Mouse (Mus musculus): Measurements from ENCODE around the gene Lnx2. TPM values are rescaled to one million over a fixed set of nuclear protein-coding genes. Genes with fewer than 3 reads are reported as not detected.

Gene Lnx2
- polyA plus RNA-seq, 1 experiment: 8.6 TPM

- Histone ChIP-seq H3K27ac (ENCODE audit: insufficient read depth, low read length) (no peak overlapping the region), H3K4me3 (ENCODE audit: insufficient read depth, low read length) (no peak overlapping the region), H3K4me1 (ENCODE audit: control insufficient read depth, insufficient read depth, low read length) (no peaks in the 10 kb centered on the region)
- TF ChIP-seq CTCF (IDR thresholded peaks at IDR 0.05; ENCODE audit: borderline replicate concordance, insufficient read depth, low read length) (no peak), POLR2A (IDR thresholded peaks at IDR 0.05; ENCODE audit: low read depth, low read length) (no peak)
These were observed 31.1 kb downstream of the Lnx2 start for GRCm38 (mm10) chr5:147045311-147045710.

- H3K4me3 ChIP-seq (ENCODE audit: insufficient read depth, low read length): no peak overlapping the region
- TF ChIP-seq CTCF (IDR thresholded peaks at IDR 0.05; ENCODE audit: borderline replicate concordance, insufficient read depth, low read length) (no peak), POLR2A (IDR thresholded peaks at IDR 0.05; ENCODE audit: low read depth, low read length) (no peak)
- H3K27ac ChIP-seq (ENCODE audit: insufficient read depth, low read length): no peak overlapping the region
- H3K4me1 ChIP-seq (ENCODE audit: control insufficient read depth, insufficient read depth, low read length): no peaks in the 10 kb centered on the region
These were observed 33.0 kb downstream of the Lnx2 start for GRCm38 (mm10) chr5:147043240-147043844.

- Histone ChIP-seq H3K4me1 (ENCODE audit: control insufficient read depth, insufficient read depth, low read length) (no peaks in the 10 kb centered on the region), H3K27ac (ENCODE audit: insufficient read depth, low read length) (no peak overlapping the region), H3K4me3 (ENCODE audit: insufficient read depth, low read length) (no peak overlapping the region)
- TF ChIP-seq POLR2A (IDR thresholded peaks at IDR 0.05; ENCODE audit: low read depth, low read length) (no peak), CTCF (IDR thresholded peaks at IDR 0.05; ENCODE audit: borderline replicate concordance, insufficient read depth, low read length) (no peak)
These were observed 34.1 kb downstream of the Lnx2 start for GRCm38 (mm10) chr5:147041965-147042937.

GRCm38 (mm10) chr5:147039394-147039793, 37.0 kb downstream of the Lnx2 start:
- Histone ChIP-seq H3K4me1 (ENCODE audit: control insufficient read depth, insufficient read depth, low read length) (no peaks in the 10 kb centered on the region), H3K4me3 (ENCODE audit: insufficient read depth, low read length) (no peak overlapping the region), H3K27ac (ENCODE audit: insufficient read depth, low read length) (no peak overlapping the region)
- TF ChIP-seq POLR2A (IDR thresholded peaks at IDR 0.05; ENCODE audit: low read depth, low read length): no peak
- no peak for TF ChIP-seq CTCF (IDR thresholded peaks at IDR 0.05; ENCODE audit: borderline replicate concordance, insufficient read depth, low read length)

GRCm38 (mm10) chr5:147037601-147038000, 38.8 kb downstream of the Lnx2 start:
- Histone ChIP-seq H3K4me3 (ENCODE audit: insufficient read depth, low read length) (no peak overlapping the region), H3K27ac (ENCODE audit: insufficient read depth, low read length) (no peak overlapping the region), H3K4me1 (ENCODE audit: control insufficient read depth, insufficient read depth, low read length) (no peaks in the 10 kb centered on the region)
- no peak for TF ChIP-seq CTCF (IDR thresholded peaks at IDR 0.05; ENCODE audit: borderline replicate concordance, insufficient read depth, low read length)
- TF ChIP-seq POLR2A (IDR thresholded peaks at IDR 0.05; ENCODE audit: low read depth, low read length): no peak

GRCm38 (mm10) chr5:147036661-147037060, 39.7 kb downstream of the Lnx2 start:
- TF ChIP-seq POLR2A (IDR thresholded peaks at IDR 0.05; ENCODE audit: low read depth, low read length) (no peak), CTCF (IDR thresholded peaks at IDR 0.05; ENCODE audit: borderline replicate concordance, insufficient read depth, low read length) (no peak)
- Histone ChIP-seq H3K4me1 (ENCODE audit: control insufficient read depth, insufficient read depth, low read length) (no peaks in the 10 kb centered on the region), H3K27ac (ENCODE audit: insufficient read depth, low read length) (no peak overlapping the region), H3K4me3 (ENCODE audit: insufficient read depth, low read length) (no peak overlapping the region)

- no peak overlapping the region for H3K4me3 ChIP-seq (ENCODE audit: insufficient read depth, low read length)
- no peaks in the 10 kb centered on the region for H3K4me1 ChIP-seq (ENCODE audit: control insufficient read depth, insufficient read depth, low read length)
- TF ChIP-seq POLR2A (IDR thresholded peaks at IDR 0.05; ENCODE audit: low read depth, low read length) (no peak), CTCF (IDR thresholded peaks at IDR 0.05; ENCODE audit: borderline replicate concordance, insufficient read depth, low read length) (no peak)
- no peak overlapping the region for H3K27ac ChIP-seq (ENCODE audit: insufficient read depth, low read length)
These were observed 40.4 kb downstream of the Lnx2 start for GRCm38 (mm10) chr5:147036028-147036427.

- no peak for TF ChIP-seq POLR2A (IDR thresholded peaks at IDR 0.05; ENCODE audit: low read depth, low read length)
- no peak for TF ChIP-seq CTCF (IDR thresholded peaks at IDR 0.05; ENCODE audit: borderline replicate concordance, insufficient read depth, low read length)
- Histone ChIP-seq H3K4me1 (ENCODE audit: control insufficient read depth, insufficient read depth, low read length) (no peaks in the 10 kb centered on the region), H3K27ac (ENCODE audit: insufficient read depth, low read length) (no peak overlapping the region), H3K4me3 (ENCODE audit: insufficient read depth, low read length) (no peak overlapping the region)
These were observed 41.1 kb downstream of the Lnx2 start for GRCm38 (mm10) chr5:147035301-147035700.

- Histone ChIP-seq H3K4me1 (ENCODE audit: control insufficient read depth, insufficient read depth, low read length) (no peaks in the 10 kb centered on the region), H3K27ac (ENCODE audit: insufficient read depth, low read length) (no peak overlapping the region), H3K4me3 (ENCODE audit: insufficient read depth, low read length) (no peak overlapping the region)
- TF ChIP-seq CTCF (IDR thresholded peaks at IDR 0.05; ENCODE audit: borderline replicate concordance, insufficient read depth, low read length) (no peak), POLR2A (IDR thresholded peaks at IDR 0.05; ENCODE audit: low read depth, low read length) (no peak)
These were observed 42.1 kb downstream of the Lnx2 start for GRCm38 (mm10) chr5:147034283-147034682.

GRCm38 (mm10) chr5:147033155-147033554, 43.2 kb downstream of the Lnx2 start:
- H3K4me1 ChIP-seq (ENCODE audit: control insufficient read depth, insufficient read depth, low read length): no peaks in the 10 kb centered on the region
- no peak overlapping the region for H3K27ac ChIP-seq (ENCODE audit: insufficient read depth, low read length)
- no peak for TF ChIP-seq CTCF (IDR thresholded peaks at IDR 0.05; ENCODE audit: borderline replicate concordance, insufficient read depth, low read length)
- no peak for TF ChIP-seq POLR2A (IDR thresholded peaks at IDR 0.05; ENCODE audit: low read depth, low read length)
- no peak overlapping the region for H3K4me3 ChIP-seq (ENCODE audit: insufficient read depth, low read length)
